Mouse (Mus musculus): Measurements from ENCODE around the gene Batf.

GRCm38 (mm10) chr12:85753223-85753622 is 66.8 kb downstream of the Batf start:
- TF ChIP-seq CTCF (IDR thresholded peaks at IDR 0.05; ENCODE audit: control insufficient read depth, insufficient read depth, low read length) (no peak), POLR2A (IDR thresholded peaks at IDR 0.05; ENCODE audit: borderline replicate concordance, control insufficient read depth, low read depth, low read length) (no peak)

Measured in bone marrow, adult 2 months (tissue).